In the genomic region with DNA sequence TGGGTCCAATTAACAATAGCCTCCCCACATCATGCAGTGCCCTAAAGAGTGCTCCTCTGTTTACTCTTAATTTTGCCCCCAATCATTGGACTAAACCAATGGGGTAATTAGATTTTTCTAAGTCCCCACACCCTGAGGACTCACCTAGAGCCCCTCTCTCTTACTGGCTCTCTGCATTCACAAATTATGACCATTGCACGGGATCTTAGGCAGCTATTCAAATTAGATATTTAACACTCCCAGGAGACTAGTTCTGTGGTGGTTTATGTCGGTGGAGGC, we compare ENCODE assay signal across 14 mouse cellular contexts.
"Had no signal": no experiment of that assay in that cellular context is flagged by ENCODE, and none has a peak within 500 bp of the region (broad histone marks: within the 10 kb centered on the region; RNA-seq: fewer than 3 reads in every experiment).

No protein-coding gene starts in this region.

- H3K4me3 ChIP-seq: layer of hippocampus, adult 2 months had no signal

- ATAC-seq: intestine, postnatal 0 days; midbrain, embryonic 16.5 days had no signal

- DNase-seq: kidney, adult 8-10 months; kidney, postnatal 10 days; kidney, postnatal 4 days; left cerebral cortex, postnatal 4 days; lung, adult 18-20 months; right cerebral cortex, postnatal 4 days; spleen, adult 18-20 months; thymus, adult 18-20 months; thymus, postnatal 14 days had no signal

- H3K4me2 ChIP-seq: midbrain, embryonic 11.5 days had no signal

- H3K9ac ChIP-seq: liver, embryonic 14.5 days had no signal

- H3K27ac ChIP-seq: layer of hippocampus, adult 2 months; liver, embryonic 14.5 days had no signal
